Comparison of ENCODE assay signal across 25 mouse cellular contexts in the genomic region with DNA sequence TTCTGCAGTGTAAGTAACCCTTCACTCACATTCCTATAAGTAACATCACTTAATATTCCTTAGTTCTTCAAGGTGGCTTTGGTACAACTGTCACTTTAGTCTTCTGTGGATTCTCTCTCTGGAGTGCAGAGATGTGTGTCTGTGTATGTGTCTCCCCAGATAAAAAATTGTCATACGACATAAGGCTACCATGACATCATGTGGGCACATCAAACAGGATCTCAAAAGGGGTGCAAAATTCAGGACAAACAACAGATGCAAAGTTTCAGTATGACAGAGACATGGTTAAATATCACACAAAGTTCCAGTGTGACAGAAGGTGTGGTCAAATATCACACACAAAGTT.
DNase-seq lines count a peak whose midpoint lies in the region; ATAC-seq lines count a peak whose summit lies in the region.
"Had no signal": no experiment of that assay in that cellular context is flagged by ENCODE, and none has a peak within 500 bp of the region (broad histone marks: within the 10 kb centered on the region; RNA-seq: fewer than 3 reads in every experiment).

No protein-coding gene starts in this region.

- no peaks in the 10 kb centered on the region for H3K4me1 ChIP-seq in liver, embryonic 11.5 days (replicated peaks; ENCODE audit: control insufficient read depth, insufficient read depth, low read length)
- peaks cover 6% of the 10 kb centered on the region for H3K4me1 ChIP-seq in lung, embryonic 15.5 days
- H3K4me1 ChIP-seq in liver, embryonic 15.5 days (replicated peaks): peaks cover 10% of the 10 kb centered on the region; the same call in 1 of the 2 replicates
- H3K4me1 ChIP-seq: embryonic facial prominence, embryonic 10.5 days; embryonic facial prominence, embryonic 13.5 days; forebrain, embryonic 12.5 days; hindbrain, embryonic 12.5 days; hindbrain, embryonic 15.5 days had no signal

- H3K9ac ChIP-seq in liver, embryonic 11.5 days (ENCODE audit: low read depth, low read length): no peak overlapping the region
- H3K9ac ChIP-seq in lung, embryonic 15.5 days: no peak overlapping the region
- H3K9ac ChIP-seq in liver, embryonic 15.5 days: no peak overlapping the region
- H3K9ac ChIP-seq: embryonic facial prominence, embryonic 13.5 days; forebrain, embryonic 12.5 days; hindbrain, embryonic 12.5 days; hindbrain, embryonic 15.5 days had no signal

- no peak overlapping the region for H3K4me3 ChIP-seq in liver, embryonic 11.5 days (ENCODE audit: low read depth, low read length)
- H3K4me3 ChIP-seq in lung, embryonic 15.5 days: no peak overlapping the region
- H3K4me3 ChIP-seq in liver, embryonic 15.5 days (replicated peaks): no peak overlapping the region
- H3K4me3 ChIP-seq: embryonic facial prominence, embryonic 10.5 days; embryonic facial prominence, embryonic 13.5 days; erythroblast, embryonic 14.5 days; forebrain, embryonic 12.5 days; gastrocnemius, adult 2 months; hindbrain, embryonic 12.5 days; hindbrain, embryonic 15.5 days had no signal

- no peaks in the 10 kb centered on the region for H3K9me3 ChIP-seq in liver, embryonic 11.5 days (ENCODE audit: control insufficient read depth, low read length)
- no peaks in the 10 kb centered on the region for H3K9me3 ChIP-seq in lung, embryonic 15.5 days
- no peaks in the 10 kb centered on the region for H3K9me3 ChIP-seq in liver, embryonic 15.5 days (replicated peaks)
- H3K9me3 ChIP-seq: embryonic facial prominence, embryonic 10.5 days; embryonic facial prominence, embryonic 13.5 days; forebrain, embryonic 12.5 days; hindbrain, embryonic 12.5 days; hindbrain, embryonic 15.5 days had no signal

- no peak overlapping the region for H3K4me2 ChIP-seq in liver, embryonic 11.5 days
- peak overlapping the region; percentile 16; the same call in 1 of the 2 replicates for H3K4me2 ChIP-seq in lung, embryonic 15.5 days
- no peak overlapping the region for H3K4me2 ChIP-seq in liver, embryonic 15.5 days
- H3K4me2 ChIP-seq: embryonic facial prominence, embryonic 13.5 days; forebrain, embryonic 12.5 days; heart, embryonic 11.5 days; hindbrain, embryonic 12.5 days; hindbrain, embryonic 15.5 days had no signal

- 51% methylated on average over 1 of the region's 1 CpGs for WGBS in liver, embryonic 11.5 days
- 51% methylated on average over 1 of the region's 1 CpGs for WGBS in lung, embryonic 15.5 days
- 44% methylated on average over 1 of the region's 1 CpGs for WGBS in liver, embryonic 15.5 days (ENCODE audit: insufficient replicate concordance)

- no peak for DNase-seq in liver, embryonic 11.5 days (ENCODE audit: low spot score)
- DNase-seq in liver: no peak
- DNase-seq in lung, adult 18-20 months: no peak
- no peak for DNase-seq in gastrocnemius, adult 18-20 months (ENCODE audit: low spot score)
- DNase-seq: adrenal gland, adult 8-10 months; adrenal gland, postnatal 25 days; cerebellum, adult 11-12 months; cerebellum, adult 8-10 months; cerebellum, postnatal 10 days; cerebellum, postnatal 36 days; embryo, embryonic 11 days; gastrocnemius, adult 2 months; gastrocnemius, postnatal 14 days; heart, adult 11 months had no signal

- ATAC-seq in liver, embryonic 11.5 days (replicated peaks; ENCODE audit: low FRiP score): peak; percentile 78
- no peak for ATAC-seq in lung, embryonic 15.5 days (ENCODE audit: borderline replicate concordance, extremely low read depth, low FRiP score, low TSS enrichment)
- peak; percentile 61 for ATAC-seq in liver, embryonic 15.5 days (ENCODE audit: insufficient read depth)
- ATAC-seq: activated CD4-positive, CD25-positive, alpha-beta regulatory T cell, adult 4 months; forebrain, embryonic 16.5 days had no signal

- no peaks in the 10 kb centered on the region for H3K27me3 ChIP-seq in liver, embryonic 11.5 days (replicated peaks; ENCODE audit: control insufficient read depth, insufficient read depth, low read length)
- H3K27me3 ChIP-seq in lung, embryonic 15.5 days: no peaks in the 10 kb centered on the region
- H3K27me3 ChIP-seq in liver, embryonic 15.5 days: no peaks in the 10 kb centered on the region
- H3K27me3 ChIP-seq: embryonic facial prominence, embryonic 13.5 days; forebrain, embryonic 12.5 days; hindbrain, embryonic 12.5 days; hindbrain, embryonic 15.5 days had no signal

- 0 out of 2 replicates have a peak overlapping the region, but pooled peaks have one; percentile 36 for H3K27ac ChIP-seq in liver, embryonic 11.5 days (ENCODE audit: low read depth, low read length)
- peak overlapping the region; percentile 63; the same call in 1 of the 2 replicates for H3K27ac ChIP-seq in lung, embryonic 15.5 days
- H3K27ac ChIP-seq in liver, embryonic 15.5 days (replicated peaks): peak overlapping the region; percentile 35
- H3K27ac ChIP-seq: embryonic facial prominence, embryonic 10.5 days; embryonic facial prominence, embryonic 13.5 days; forebrain, embryonic 12.5 days; gastrocnemius, adult 2 months; hindbrain, embryonic 12.5 days; hindbrain, embryonic 15.5 days had no signal

- H3K36me3 ChIP-seq in liver, embryonic 11.5 days (ENCODE audit: control insufficient read depth, insufficient read depth, low read length): no peaks in the 10 kb centered on the region
- no peaks in the 10 kb centered on the region for H3K36me3 ChIP-seq in lung, embryonic 15.5 days
- H3K36me3 ChIP-seq in liver, embryonic 15.5 days (replicated peaks): no peaks in the 10 kb centered on the region
- H3K36me3 ChIP-seq: embryonic facial prominence, embryonic 10.5 days; embryonic facial prominence, embryonic 13.5 days; forebrain, embryonic 12.5 days; hindbrain, embryonic 12.5 days; hindbrain, embryonic 15.5 days had no signal
